Mouse (Mus musculus) liver (tissue): ENCODE data around the gene Emid1.

ENCODE experiments used
- DNase-seq: peaks from one replicate; pipeline ENCODE4 v3.0.0-alpha.2; 2020; ENCODE audit warnings: mixed read lengths

Gene Emid1

GRCm38 (mm10) chr11:5160722-5161485, 8.8 kb upstream of the Emid1 start:
- DNase-seq = peak; percentile 46

GRCm38 (mm10) chr11:5158056-5158455, 6.0 kb upstream of the Emid1 start:
- no peak for DNase-seq

GRCm38 (mm10) chr11:5154961-5155805, 3.1 kb upstream of the Emid1 start:
- peak; percentile 36 for DNase-seq

GRCm38 (mm10) chr11:5151247-5151630, 818 bp downstream of the Emid1 start:
- DNase-seq = no peak

GRCm38 (mm10) chr11:5150416-5151246, 1.4 kb downstream of the Emid1 start:
- DNase-seq = no peak

- no peak for DNase-seq
These were observed 2.1 kb downstream of the Emid1 start for GRCm38 (mm10) chr11:5149955-5150354.

- DNase-seq = peak; percentile 21
These were observed 2.8 kb downstream of the Emid1 start for GRCm38 (mm10) chr11:5149249-5149648.

- no peak for DNase-seq
These were observed 6.5 kb downstream of the Emid1 start for GRCm38 (mm10) chr11:5145600-5145999.

- no peak for DNase-seq
These were observed 10.1 kb downstream of the Emid1 start for GRCm38 (mm10) chr11:5141965-5142364.

- no peak for DNase-seq
These were observed 10.8 kb downstream of the Emid1 start for GRCm38 (mm10) chr11:5141252-5141651.

- DNase-seq = peak; percentile 61
These were observed 11.4 kb downstream of the Emid1 start for GRCm38 (mm10) chr11:5140619-5141018.

- DNase-seq = peak; percentile 43
These were observed 12.7 kb downstream of the Emid1 start for GRCm38 (mm10) chr11:5139372-5139771.

GRCm38 (mm10) chr11:5138642-5139041, 13.4 kb downstream of the Emid1 start:
- no peak for DNase-seq

- no peak for DNase-seq
These were observed 16.1 kb downstream of the Emid1 start for GRCm38 (mm10) chr11:5135914-5136313.

- DNase-seq = no peak
These were observed 19.3 kb downstream of the Emid1 start for GRCm38 (mm10) chr11:5132751-5133150.

- no peak for DNase-seq
These were observed 21.9 kb downstream of the Emid1 start for GRCm38 (mm10) chr11:5130111-5130665.

- no peak for DNase-seq
These were observed 23.0 kb downstream of the Emid1 start for GRCm38 (mm10) chr11:5129035-5129480.

- no peak for DNase-seq
These were observed 26.3 kb downstream of the Emid1 start for GRCm38 (mm10) chr11:5125713-5126112.

- DNase-seq = peak; percentile 90
These were observed 37.0 kb downstream of the Emid1 start for GRCm38 (mm10) chr11:5114931-5115581.

- no peak for DNase-seq
These were observed 38.4 kb downstream of the Emid1 start for GRCm38 (mm10) chr11:5113645-5114044.

GRCm38 (mm10) chr11:5109441-5109840, 42.6 kb downstream of the Emid1 start:
- no peak for DNase-seq

GRCm38 (mm10) chr11:5103986-5104509, 48.0 kb downstream of the Emid1 start:
- DNase-seq = no peak
